Comparison of ENCODE assay signal across 9 mouse cellular contexts in the genomic region with DNA sequence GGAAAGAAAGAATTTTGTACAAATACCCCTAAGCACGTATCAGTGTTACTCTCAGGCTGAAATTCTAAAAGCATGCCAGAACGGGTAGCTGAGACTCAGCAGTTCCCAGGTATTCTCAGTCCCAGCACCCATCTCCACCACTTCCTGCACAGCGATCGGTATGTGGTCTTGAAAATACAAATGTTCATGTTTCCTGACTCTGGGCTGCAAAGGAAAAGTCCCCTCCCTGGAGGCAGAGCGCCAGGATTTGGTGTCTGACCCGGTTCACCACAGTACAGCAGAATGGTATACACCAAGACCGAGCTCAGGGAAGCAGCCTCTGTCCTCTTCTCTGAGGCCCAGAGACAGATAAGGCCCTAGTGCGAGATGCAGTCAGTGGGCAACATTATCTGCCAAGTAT.
DNase-seq lines count a peak whose midpoint lies in the region; ATAC-seq lines count a peak whose summit lies in the region.
"Had no signal": no experiment of that assay in that cellular context is flagged by ENCODE, and none has a peak within 500 bp of the region (broad histone marks: within the 10 kb centered on the region; RNA-seq: fewer than 3 reads in every experiment).

No protein-coding gene starts in this region.

- 63% methylated on average over 8 of the region's 8 CpGs for WGBS in hindbrain, embryonic 16.5 days
- WGBS in hindbrain, embryonic 10.5 days: 81% methylated on average over 8 of the region's 8 CpGs

- peaks cover 18% of the 10 kb centered on the region for H3K4me1 ChIP-seq in hindbrain, embryonic 16.5 days (ENCODE audit: control insufficient read depth, insufficient read depth, low read depth, low read length)
- peaks cover 16% of the 10 kb centered on the region for H3K4me1 ChIP-seq in hindbrain, embryonic 10.5 days (replicated peaks)

- DNase-seq in hindbrain, embryonic 10.5 days (ENCODE audit: low spot score): no peak
- DNase-seq in cerebellum, postnatal 25 days: peak; percentile 54 to 59
- peak; percentile 67 for DNase-seq in heart, postnatal 4 days
- peak; percentile 69 for DNase-seq in lung, postnatal 14 days
- DNase-seq in thymus, postnatal 14 days: no peak
- no peak for DNase-seq in frontal cortex, postnatal 25 days (ENCODE audit: low spot score in 2 of 2)
- no peak for DNase-seq in frontal cortex, adult 2 months (ENCODE audit: extremely low spot score in 1 of 2, low spot score in 1 of 2)

- no peak overlapping the region for H3K27ac ChIP-seq in hindbrain, embryonic 16.5 days (ENCODE audit: low read depth, low read length)
- no peak overlapping the region for H3K27ac ChIP-seq in hindbrain, embryonic 10.5 days

- no peak overlapping the region for H3K9ac ChIP-seq in hindbrain, embryonic 16.5 days (ENCODE audit: low read depth, low read length)

- ATAC-seq in hindbrain, embryonic 16.5 days: no peak

- 0 out of 2 replicates have a peak overlapping the region, but pooled peaks have one; percentile 11 for H3K4me2 ChIP-seq in hindbrain, embryonic 16.5 days (ENCODE audit: low read length)

- no peaks in the 10 kb centered on the region for H3K9me3 ChIP-seq in hindbrain, embryonic 16.5 days (ENCODE audit: control insufficient read depth, low read length)
- H3K9me3 ChIP-seq in hindbrain, embryonic 10.5 days: no peaks in the 10 kb centered on the region

- no peaks in the 10 kb centered on the region for H3K36me3 ChIP-seq in hindbrain, embryonic 16.5 days (ENCODE audit: control insufficient read depth, insufficient read depth, low read length)
- no peaks in the 10 kb centered on the region for H3K36me3 ChIP-seq in hindbrain, embryonic 10.5 days

- no peak overlapping the region for H3K4me3 ChIP-seq in hindbrain, embryonic 16.5 days (ENCODE audit: low read length)
- H3K4me3 ChIP-seq in hindbrain, embryonic 10.5 days: no peak overlapping the region
- H3K4me3 ChIP-seq: erythroblast, embryonic 14.5 days had no signal

- H3K27me3 ChIP-seq in hindbrain, embryonic 16.5 days (replicated peaks; ENCODE audit: control insufficient read depth, insufficient read depth, low read length): no peaks in the 10 kb centered on the region
- no peaks in the 10 kb centered on the region for H3K27me3 ChIP-seq in hindbrain, embryonic 10.5 days (ENCODE audit: insufficient read depth, poor library complexity, severe bottlenecking)

Comparison
In these comparisons a context has a peak if more than half of its experiments do, and no peak if none do; other contexts are left out.
1. DNase-seq: peak in cerebellum, postnatal 25 days (2 of 2), heart, postnatal 4 days (single experiment) and lung, postnatal 14 days (single experiment); none in hindbrain, embryonic 10.5 days (single experiment), thymus, postnatal 14 days (single experiment), frontal cortex, postnatal 25 days (0 of 2) and frontal cortex, adult 2 months (0 of 2).